Mouse (Mus musculus) monocyte, adult 2 months (primary cell): ENCODE data around the gene Aqp1.

ENCODE experiments used
- DNase-seq, 2 experiments: peaks; one replicate each; pipeline ENCODE4 v3.0.0; 2022; ENCODE audit warnings: low spot score in 2 of 2, low read depth in 1 of 2

Gene Aqp1

GRCm38 (mm10) chr6:55356017-55356703 is 19.9 kb downstream of the Aqp1 start:
- DNase-seq, result no peak

- no peak for DNase-seq
Observed at GRCm38 (mm10) chr6:55356976-55357635, 20.9 kb downstream of the Aqp1 start.

- DNase-seq, result no peak
Observed at GRCm38 (mm10) chr6:55357636-55358031, 21.4 kb downstream of the Aqp1 start.

GRCm38 (mm10) chr6:55358731-55359143 is 22.5 kb downstream of the Aqp1 start:
- no peak for DNase-seq

- no peak for DNase-seq
Observed at GRCm38 (mm10) chr6:55362663-55363062, 26.4 kb downstream of the Aqp1 start.

- DNase-seq, result no peak
Observed at GRCm38 (mm10) chr6:55367126-55367525, 30.9 kb downstream of the Aqp1 start.

- no peak for DNase-seq
Observed at GRCm38 (mm10) chr6:55370831-55371230, 34.6 kb downstream of the Aqp1 start.

GRCm38 (mm10) chr6:55376076-55376475 is 39.8 kb downstream of the Aqp1 start, which contains the start of gene Ghrhr:
Gene Ghrhr (plus strand): TSS chr6:55376295.
- DNase-seq, result no peak

GRCm38 (mm10) chr6:55376511-55376910 is 40.3 kb downstream of the Aqp1 start:
- no peak for DNase-seq

GRCm38 (mm10) chr6:55377461-55377860 is 41.2 kb downstream of the Aqp1 start:
- no peak for DNase-seq

GRCm38 (mm10) chr6:55379641-55380335 is 43.6 kb downstream of the Aqp1 start:
- no peak for DNase-seq

- DNase-seq, result no peak
Observed at GRCm38 (mm10) chr6:55381966-55382365, 45.7 kb downstream of the Aqp1 start.

- no peak for DNase-seq
Observed at GRCm38 (mm10) chr6:55383897-55384296, 47.7 kb downstream of the Aqp1 start.

- no peak for DNase-seq
Observed at GRCm38 (mm10) chr6:55384356-55384951, 48.2 kb downstream of the Aqp1 start.

- no peak for DNase-seq
Observed at GRCm38 (mm10) chr6:55388546-55389169, 52.4 kb downstream of the Aqp1 start.

- no peak for DNase-seq
Observed at GRCm38 (mm10) chr6:55389321-55389720, 53.1 kb downstream of the Aqp1 start.

- DNase-seq, result no peak
Observed at GRCm38 (mm10) chr6:55391814-55392213, 55.6 kb downstream of the Aqp1 start.

- DNase-seq, result no peak
Observed at GRCm38 (mm10) chr6:55392453-55392852, 56.2 kb downstream of the Aqp1 start.

GRCm38 (mm10) chr6:55394854-55395253 is 58.6 kb downstream of the Aqp1 start:
- no peak for DNase-seq

GRCm38 (mm10) chr6:55396176-55396575 is 59.9 kb downstream of the Aqp1 start:
- no peak for DNase-seq

GRCm38 (mm10) chr6:55396622-55397041 is 60.4 kb downstream of the Aqp1 start:
- no peak for DNase-seq
